Mouse (Mus musculus) lung, postnatal 0 days (tissue): ENCODE data around the gene Jph3.

Experiments
- CTCF ChIP-seq: IDR thresholded peaks from 2 replicates; pipeline ENCODE4 v1.5.1; 2016; ENCODE audit warnings: antibody characterized with exemption, mild to moderate bottlenecking
- EP300 ChIP-seq: IDR thresholded peaks from 2 replicates; pipeline ENCODE4 v1.6.1; 2016; ENCODE audit warnings: antibody characterized with exemption, mild to moderate bottlenecking, control low read depth

DNA sequence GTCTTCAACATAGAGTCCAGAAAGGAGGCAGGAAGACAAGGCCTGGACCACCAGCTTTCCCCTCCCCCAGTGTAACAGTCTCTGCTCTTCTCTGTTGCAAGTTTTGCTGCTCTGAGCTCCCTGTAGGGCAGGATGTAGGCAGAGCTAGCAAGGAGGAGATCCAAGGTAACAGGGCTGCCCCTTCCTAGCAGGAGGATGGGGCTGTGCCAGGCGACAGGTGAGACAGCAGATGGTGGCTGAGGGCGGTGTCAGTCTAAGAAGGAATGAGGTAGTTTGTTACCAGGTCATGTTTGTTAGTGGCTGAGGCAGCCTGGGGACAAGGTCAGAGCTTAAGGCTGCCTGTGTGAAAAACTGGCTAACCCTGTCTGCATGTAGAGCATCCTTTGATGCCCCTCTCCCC is 29.5 kb upstream of the Jph3 start:
- no peak for TF ChIP-seq CTCF
- no peak for TF ChIP-seq EP300
